Mouse (Mus musculus) spleen, adult 12 weeks (tissue): Measurements from ENCODE around the gene Idua.

Experiments
- DNase-seq: peaks from one replicate; pipeline ENCODE4 v3.0.0; 2022; ENCODE audit warnings: low spot score

The Idua gene

GRCm38 (mm10) chr5:108680871-108681270 is 20.7 kb downstream of the Idua start:
- DNase-seq, result no peak

- DNase-seq, result no peak
These were observed 29.0 kb downstream of the Idua start for GRCm38 (mm10) chr5:108689091-108689490.

GRCm38 (mm10) chr5:108691152-108691551 is 31.0 kb downstream of the Idua start:
- DNase-seq, result no peak

GRCm38 (mm10) chr5:108692271-108692670 is 32.1 kb downstream of the Idua start, which contains the start of gene Fgfrl1:
Gene Fgfrl1 (plus strand): TSS chr5:108692382.
- DNase-seq, result peak; percentile 64

- DNase-seq, result peak; percentile 77
These were observed 33.7 kb downstream of the Idua start for GRCm38 (mm10) chr5:108693872-108694288.

- no peak for DNase-seq
These were observed 34.5 kb downstream of the Idua start for GRCm38 (mm10) chr5:108694352-108695261.

GRCm38 (mm10) chr5:108695861-108696260 is 35.7 kb downstream of the Idua start:
- DNase-seq, result no peak

- no peak for DNase-seq
These were observed 36.4 kb downstream of the Idua start for GRCm38 (mm10) chr5:108696542-108696941.

- DNase-seq, result no peak
These were observed 37.2 kb downstream of the Idua start for GRCm38 (mm10) chr5:108697341-108697753.

GRCm38 (mm10) chr5:108700346-108700745 is 40.2 kb downstream of the Idua start:
- no peak for DNase-seq

GRCm38 (mm10) chr5:108701341-108702021 is 41.4 kb downstream of the Idua start:
- no peak for DNase-seq

- DNase-seq, result no peak
These were observed 43.9 kb downstream of the Idua start for GRCm38 (mm10) chr5:108703754-108704626.

GRCm38 (mm10) chr5:108707758-108708157 is 47.6 kb downstream of the Idua start:
- no peak for DNase-seq

GRCm38 (mm10) chr5:108708419-108708818 is 48.3 kb downstream of the Idua start:
- no peak for DNase-seq

- no peak for DNase-seq
These were observed 49.0 kb downstream of the Idua start for GRCm38 (mm10) chr5:108708981-108709731.

GRCm38 (mm10) chr5:108711968-108712367 is 51.8 kb downstream of the Idua start:
- DNase-seq, result no peak

- DNase-seq, result no peak
These were observed 53.0 kb downstream of the Idua start for GRCm38 (mm10) chr5:108713096-108713495.

- no peak for DNase-seq
These were observed 53.6 kb downstream of the Idua start for GRCm38 (mm10) chr5:108713691-108714090.

- no peak for DNase-seq
These were observed 54.0 kb downstream of the Idua start for GRCm38 (mm10) chr5:108714149-108714548.

- DNase-seq, result no peak
These were observed 55.8 kb downstream of the Idua start for GRCm38 (mm10) chr5:108715974-108716373.

GRCm38 (mm10) chr5:108718051-108718450 is 57.9 kb downstream of the Idua start:
- DNase-seq, result no peak
